Mouse (Mus musculus): ENCODE results near the gene Sspn.

Gene Sspn

GRCm38 (mm10) chr6:145934001-145934696 lies 2.7 kb downstream of the Sspn start:
- peak; percentile 55 for DNase-seq (ENCODE audit: low spot score)

- DNase-seq (ENCODE audit: low spot score), result no peak
Observed at GRCm38 (mm10) chr6:145934697-145935240, 3.3 kb downstream of the Sspn start.

- DNase-seq (ENCODE audit: low spot score), result no peak
Observed at GRCm38 (mm10) chr6:145935912-145936311, 4.5 kb downstream of the Sspn start.

GRCm38 (mm10) chr6:145936511-145936910 lies 5.1 kb downstream of the Sspn start:
- no peak for DNase-seq (ENCODE audit: low spot score)

GRCm38 (mm10) chr6:145940852-145941251 lies 9.4 kb downstream of the Sspn start:
- DNase-seq (ENCODE audit: low spot score), result no peak

- DNase-seq (ENCODE audit: low spot score), result no peak
Observed at GRCm38 (mm10) chr6:145942263-145942966, 11.0 kb downstream of the Sspn start.

- no peak for DNase-seq (ENCODE audit: low spot score)
Observed at GRCm38 (mm10) chr6:145943414-145943813, 12.0 kb downstream of the Sspn start.

- no peak for DNase-seq (ENCODE audit: low spot score)
Observed at GRCm38 (mm10) chr6:145945700-145946344, 14.4 kb downstream of the Sspn start.

- no peak for DNase-seq (ENCODE audit: low spot score)
Observed at GRCm38 (mm10) chr6:145949049-145949448, 17.6 kb downstream of the Sspn start.

- DNase-seq (ENCODE audit: low spot score), result no peak
Observed at GRCm38 (mm10) chr6:145950626-145951025, 19.2 kb downstream of the Sspn start.

- DNase-seq (ENCODE audit: low spot score), result no peak
Observed at GRCm38 (mm10) chr6:145952594-145952993, 21.2 kb downstream of the Sspn start.

GRCm38 (mm10) chr6:145953121-145953896 lies 21.9 kb downstream of the Sspn start:
- no peak for DNase-seq (ENCODE audit: low spot score)

- DNase-seq (ENCODE audit: low spot score), result no peak
Observed at GRCm38 (mm10) chr6:145957427-145957965, 26.1 kb downstream of the Sspn start.

GRCm38 (mm10) chr6:145958070-145958469 lies 26.6 kb downstream of the Sspn start:
- DNase-seq (ENCODE audit: low spot score), result no peak

- no peak for DNase-seq (ENCODE audit: low spot score)
Observed at GRCm38 (mm10) chr6:145961047-145961446, 29.6 kb downstream of the Sspn start.

- no peak for DNase-seq (ENCODE audit: low spot score)
Observed at GRCm38 (mm10) chr6:145963966-145964365, 32.5 kb downstream of the Sspn start.

- no peak for DNase-seq (ENCODE audit: low spot score)
Observed at GRCm38 (mm10) chr6:145967693-145968092, 36.3 kb downstream of the Sspn start.

GRCm38 (mm10) chr6:145968301-145968818 lies 36.9 kb downstream of the Sspn start:
- DNase-seq (ENCODE audit: low spot score), result no peak

- DNase-seq (ENCODE audit: low spot score), result no peak
Observed at GRCm38 (mm10) chr6:145968821-145969220, 37.4 kb downstream of the Sspn start.

- no peak for DNase-seq (ENCODE audit: low spot score)
Observed at GRCm38 (mm10) chr6:145969572-145969971, 38.1 kb downstream of the Sspn start.

GRCm38 (mm10) chr6:145972107-145972506 lies 40.7 kb downstream of the Sspn start:
- DNase-seq (ENCODE audit: low spot score), result no peak

Data from yolk sac, embryonic 10.5 days (tissue).